In the genomic region with DNA sequence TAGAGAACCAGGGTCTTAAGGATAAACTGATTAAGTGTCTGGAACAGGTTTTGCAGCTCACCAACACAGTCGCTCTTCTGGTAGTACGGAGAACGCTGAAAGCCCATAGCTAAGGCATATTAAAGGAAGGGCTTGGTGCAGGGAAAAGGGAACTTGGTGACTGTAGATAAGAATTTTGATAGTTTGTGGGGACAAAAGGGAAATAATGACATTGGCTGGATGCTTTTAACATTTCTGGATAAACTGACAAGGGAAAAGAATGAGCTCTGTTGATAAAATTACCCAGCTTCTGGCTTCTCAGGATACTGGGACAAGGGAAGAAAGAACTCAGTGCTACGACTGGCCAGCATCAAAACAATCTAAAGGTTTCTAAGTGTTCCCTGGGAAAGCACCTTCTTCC, we compare ENCODE assay signal across 35 mouse cellular contexts. TPM values are rescaled to one million over a fixed set of nuclear protein-coding genes. Genes with fewer than 3 reads are reported as not detected.
"Had no signal": no experiment of that assay in that cellular context is flagged by ENCODE, and none has a peak within 500 bp of the region (broad histone marks: within the 10 kb centered on the region; RNA-seq: fewer than 3 reads in every experiment).

No protein-coding gene starts in this region.

RNA-seq across cellular contexts. Expression of a gene that starts 29.2 kb away (rescaled TPM):
- total RNA-seq: left cerebral cortex, postnatal 10 days; left cerebral cortex, postnatal 14 days; left cerebral cortex, postnatal 25 days; left cerebral cortex, postnatal 36 days; left cerebral cortex, postnatal 4 days; liver, adult 2 months; megakaryocyte progenitor cell, adult 5-6 weeks; megakaryocyte, adult 5-6 weeks; megakaryocyte-erythroid progenitor cell, adult 5-6 weeks; midbrain, postnatal 0 days; monocyte, adult 5-6 weeks had no signal
- polyA plus RNA-seq: limb, embryonic 10.5 days; limb, embryonic 12.5 days; limb, embryonic 13.5 days; limb, embryonic 14.5 days; limb, embryonic 15.5 days; liver, adult 2 months; liver, embryonic 11.5 days; liver, embryonic 12.5 days; liver, embryonic 13.5 days; liver, embryonic 14.5 days; liver, embryonic 15.5 days; liver, embryonic 16.5 days; liver, postnatal 0 days; lung, adult 2 months; lung, embryonic 14.5 days; lung, embryonic 15.5 days; lung, embryonic 16.5 days; lung, postnatal 0 days; macrophage; midbrain, embryonic 11.5 days; midbrain, embryonic 13.5 days; midbrain, embryonic 14.5 days; myocyte; neural tube, embryonic 11.5 days; neural tube, embryonic 12.5 days had no signal
